Mouse (Mus musculus) E14TG2a.4 (cell line): ENCODE measurements around the gene A030014E15Rik.

Source experiments
- CTCF ChIP-seq: conservative IDR thresholded peaks from 2 replicates; pipeline ENCODE4 v1.5.1; 2014; ENCODE audit warnings: low read length
- POU5F1 ChIP-seq: IDR thresholded peaks from 2 replicates; pipeline ENCODE4 v1.6.1; 2014; ENCODE audit warnings: low read length, borderline replicate concordance

- TF ChIP-seq CTCF (no peak), POU5F1 (no peak)
These were observed 41.7 kb downstream of the A030014E15Rik start for GRCm38 (mm10) chr1:82966413-82966812.
